Mouse (Mus musculus) spleen, adult 2 months (tissue): ENCODE data around the gene Chkb.

Source experiments
- CTCF ChIP-seq: fragments of 200-500 bp; IDR thresholded peaks from 2 replicates; pipeline ENCODE4 v1.5.1; 2011; ENCODE audit warnings: mild to moderate bottlenecking, inconsistent platforms; ENCODE audit not compliant: insufficient read depth, insufficient read length, insufficient replicate concordance; ENCODE audit errors: extremely low read depth
- POLR2A ChIP-seq: fragments of 200-500 bp; IDR thresholded peaks from 2 replicates; pipeline ENCODE4 v1.6.1; 2011; ENCODE audit warnings: low read depth, low read length, inconsistent platforms

- TF ChIP-seq CTCF (no peak), POLR2A (no peak)
Measured at GRCm38 (mm10) chr15:89471476-89471875, 41.8 kb upstream of the Chkb start.
